Mouse (Mus musculus): Measurements from ENCODE around the gene Dlx5. TPM values are rescaled to one million over a fixed set of nuclear protein-coding genes. Genes with fewer than 3 reads are reported as not detected.

Gene Dlx5
- total RNA-seq, 4 experiments from 2014 or later = 0.21 to 0.48 (median 0.34) TPM; not detected in 1

GRCm38 (mm10) chr6:6875676-6876075 is 6.2 kb downstream of the Dlx5 start:
- DNase-seq = no peak

GRCm38 (mm10) chr6:6875136-6875535 is 6.7 kb downstream of the Dlx5 start:
- no peak for DNase-seq

- no peak for DNase-seq
These were observed 7.7 kb downstream of the Dlx5 start for GRCm38 (mm10) chr6:6874073-6874771.

- DNase-seq = no peak
These were observed 8.3 kb downstream of the Dlx5 start for GRCm38 (mm10) chr6:6873476-6874072.

GRCm38 (mm10) chr6:6872873-6873272 is 9.0 kb downstream of the Dlx5 start:
- DNase-seq = no peak

- no peak for DNase-seq
These were observed 10.2 kb downstream of the Dlx5 start for GRCm38 (mm10) chr6:6871692-6872091.

GRCm38 (mm10) chr6:6870876-6871420 is 10.9 kb downstream of the Dlx5 start:
- DNase-seq = no peak

- DNase-seq = no peak
These were observed 11.7 kb downstream of the Dlx5 start for GRCm38 (mm10) chr6:6869961-6870800.

- no peak for DNase-seq
These were observed 12.7 kb downstream of the Dlx5 start for GRCm38 (mm10) chr6:6869041-6869685.

GRCm38 (mm10) chr6:6867031-6867430 is 14.9 kb downstream of the Dlx5 start:
- no peak for DNase-seq

GRCm38 (mm10) chr6:6864441-6865440 is 17.1 kb downstream of the Dlx5 start:
- DNase-seq = no peak

- DNase-seq = no peak
These were observed 17.9 kb downstream of the Dlx5 start for GRCm38 (mm10) chr6:6863955-6864354.

GRCm38 (mm10) chr6:6863160-6863870 is 18.6 kb downstream of the Dlx5 start, which contains the start of gene Dlx6:
TSS of gene Dlx6 (plus strand) at chr6:6863334.
- no peak for DNase-seq

- DNase-seq = no peak
These were observed 19.3 kb downstream of the Dlx5 start for GRCm38 (mm10) chr6:6862611-6863010.

- DNase-seq = no peak
These were observed 20.0 kb downstream of the Dlx5 start for GRCm38 (mm10) chr6:6861798-6862428.

- no peak for DNase-seq
These were observed 20.6 kb downstream of the Dlx5 start for GRCm38 (mm10) chr6:6861086-6861797.

GRCm38 (mm10) chr6:6860411-6861085 is 21.3 kb downstream of the Dlx5 start:
- DNase-seq = no peak

GRCm38 (mm10) chr6:6859950-6860410 is 21.9 kb downstream of the Dlx5 start:
- DNase-seq = no peak
